Mouse (Mus musculus): ENCODE measurements around the gene Pdss2. TPM values are rescaled to one million over a fixed set of nuclear protein-coding genes. Genes with fewer than 3 reads are reported as not detected.

Pdss2 gene
- total RNA-seq, 1 experiment from 2014 or later = 18.2 TPM

DNA sequence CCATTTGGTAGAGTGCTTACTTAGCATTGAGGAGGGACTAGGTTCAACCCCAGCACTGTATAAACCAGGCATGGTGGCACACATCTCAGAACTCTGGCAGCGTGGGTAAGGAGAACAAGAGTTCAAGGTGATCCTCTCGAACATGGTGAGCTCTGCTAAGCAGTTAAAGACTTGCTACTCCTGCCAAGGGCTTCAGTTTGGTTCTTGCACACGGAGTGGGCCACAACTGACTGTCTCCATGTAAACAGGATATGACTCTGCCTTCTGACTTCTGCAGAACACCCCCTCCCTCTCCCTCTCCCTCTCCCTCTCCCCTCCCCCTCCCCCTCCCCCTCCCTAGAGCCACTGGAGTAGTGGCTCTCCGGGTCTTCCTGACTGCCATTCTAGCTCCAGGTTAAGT, 109.4 kb downstream of the Pdss2 start:
- ATAC-seq (replicated peaks in 1 of 2; ENCODE audit: insufficient read depth in 1 of 2, low FRiP score in 2 of 2, low TSS enrichment in 1 of 2, low read depth in 1 of 2, poor library complexity in 2 of 2, severe bottlenecking in 2 of 2) = 0 out of 4 replicates have a peak, but pooled peaks of 1 of the 2 experiments have one; percentile 27

DNA sequence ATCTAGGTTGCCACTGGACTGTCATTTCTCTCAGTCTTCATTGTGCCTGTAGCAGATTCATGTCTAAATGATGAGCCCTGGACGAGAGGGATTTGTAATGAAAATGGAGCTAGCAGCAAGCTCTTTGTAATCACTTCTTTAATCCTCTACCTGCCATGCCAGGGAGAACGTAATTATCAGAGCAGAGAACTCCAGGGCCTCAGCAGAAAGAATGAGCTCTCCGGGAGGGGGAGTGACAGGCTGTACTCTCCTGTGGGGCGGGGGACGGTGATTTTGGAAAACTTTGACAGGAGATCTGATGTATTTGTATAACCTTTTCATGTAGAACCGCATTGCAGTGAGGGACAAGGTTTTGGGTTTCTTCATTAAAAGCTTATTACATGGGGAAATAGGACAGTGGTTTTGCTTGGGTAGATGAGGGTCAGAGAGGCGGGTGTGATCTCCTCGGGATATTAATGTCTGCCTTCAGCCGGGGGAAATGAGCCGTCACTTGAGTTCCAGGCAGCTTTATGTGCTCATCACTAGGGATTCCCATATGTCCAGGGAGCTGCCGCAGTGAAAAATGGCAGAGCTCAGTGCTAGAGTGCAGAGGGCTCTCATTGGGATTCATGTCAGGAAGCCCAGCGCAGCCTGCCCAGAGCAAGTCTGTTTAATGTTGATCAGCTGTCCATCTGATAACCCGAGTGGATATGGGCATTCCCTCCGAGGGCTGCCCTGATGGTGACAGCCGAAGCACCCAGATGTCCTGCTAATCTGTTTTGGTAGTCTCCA, 110.8 kb downstream of the Pdss2 start:
- no peak for ATAC-seq (replicated peaks in 1 of 2; ENCODE audit: insufficient read depth in 1 of 2, low FRiP score in 2 of 2, low TSS enrichment in 1 of 2, low read depth in 1 of 2, poor library complexity in 2 of 2, severe bottlenecking in 2 of 2)

DNA sequence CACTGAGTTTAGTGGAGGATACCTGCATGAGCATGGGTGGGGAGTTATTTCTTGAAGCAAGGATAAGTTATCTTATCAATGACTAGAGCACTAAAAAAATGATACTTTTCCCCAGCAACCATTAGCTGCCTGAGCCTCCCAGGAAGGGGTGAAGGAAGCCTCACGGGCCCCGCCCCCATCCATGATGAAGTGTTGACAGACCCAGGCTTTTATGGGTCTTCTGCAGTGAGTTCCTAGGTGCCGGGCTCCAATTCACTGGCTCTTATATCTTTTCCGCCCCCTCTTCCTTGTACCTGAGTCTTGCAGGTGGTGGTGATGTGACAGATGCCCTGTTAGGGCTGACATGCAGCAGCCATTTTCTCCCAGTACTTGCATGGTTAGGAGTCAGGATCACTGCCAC, 114.6 kb downstream of the Pdss2 start:
- ATAC-seq (replicated peaks in 1 of 2; ENCODE audit: insufficient read depth in 1 of 2, low FRiP score in 2 of 2, low TSS enrichment in 1 of 2, low read depth in 1 of 2, poor library complexity in 2 of 2, severe bottlenecking in 2 of 2) = no peak

GRCm38 (mm10) chr10:43337110-43337509, 115.8 kb downstream of the Pdss2 start:
- no peak for ATAC-seq (replicated peaks in 1 of 2; ENCODE audit: insufficient read depth in 1 of 2, low FRiP score in 2 of 2, low TSS enrichment in 1 of 2, low read depth in 1 of 2, poor library complexity in 2 of 2, severe bottlenecking in 2 of 2)

DNA sequence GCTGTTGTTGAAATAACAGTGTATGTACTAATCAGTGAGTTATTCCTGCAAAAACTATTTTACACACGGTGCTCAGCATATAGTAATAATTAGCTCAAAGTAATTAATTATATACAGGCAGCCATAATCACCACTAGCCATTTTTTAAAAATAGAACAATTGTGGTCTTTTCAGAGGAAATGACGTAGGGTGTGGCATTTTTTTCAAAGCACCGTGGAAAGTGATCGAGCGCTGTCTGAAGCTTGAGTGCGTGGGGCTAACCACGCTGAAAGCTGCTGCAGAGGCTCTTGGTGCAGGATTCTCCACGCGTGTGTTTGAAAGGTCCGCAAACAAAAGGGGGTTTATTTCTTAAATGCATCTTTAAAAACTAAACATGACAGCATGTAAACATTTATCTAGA, 118.5 kb downstream of the Pdss2 start:
- ATAC-seq (replicated peaks in 1 of 2; ENCODE audit: insufficient read depth in 1 of 2, low FRiP score in 2 of 2, low TSS enrichment in 1 of 2, low read depth in 1 of 2, poor library complexity in 2 of 2, severe bottlenecking in 2 of 2) = 0 out of 4 replicates have a peak, but pooled peaks of 1 of the 2 experiments have one; percentile 22

DNA sequence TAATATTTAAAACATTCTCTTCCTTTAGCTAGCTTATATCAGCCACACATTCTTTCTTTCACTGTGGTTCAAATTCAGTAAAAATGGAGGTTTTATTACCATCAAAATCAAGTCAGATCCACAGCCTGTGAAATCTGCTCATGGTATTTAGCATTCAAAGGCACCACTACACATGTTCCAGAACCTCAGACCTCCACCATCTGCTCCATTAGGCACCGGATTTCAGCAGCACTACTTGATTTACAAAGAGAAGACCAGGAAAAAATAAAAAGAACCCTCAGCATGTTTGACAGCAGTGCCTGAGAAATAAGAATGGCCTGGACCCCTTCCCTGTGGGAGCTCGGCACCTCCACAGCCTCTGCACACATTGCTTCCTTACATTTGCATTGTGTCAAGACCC, 128.4 kb downstream of the Pdss2 start:
- no peak for ATAC-seq (replicated peaks in 1 of 2; ENCODE audit: insufficient read depth in 1 of 2, low FRiP score in 2 of 2, low TSS enrichment in 1 of 2, low read depth in 1 of 2, poor library complexity in 2 of 2, severe bottlenecking in 2 of 2)

DNA sequence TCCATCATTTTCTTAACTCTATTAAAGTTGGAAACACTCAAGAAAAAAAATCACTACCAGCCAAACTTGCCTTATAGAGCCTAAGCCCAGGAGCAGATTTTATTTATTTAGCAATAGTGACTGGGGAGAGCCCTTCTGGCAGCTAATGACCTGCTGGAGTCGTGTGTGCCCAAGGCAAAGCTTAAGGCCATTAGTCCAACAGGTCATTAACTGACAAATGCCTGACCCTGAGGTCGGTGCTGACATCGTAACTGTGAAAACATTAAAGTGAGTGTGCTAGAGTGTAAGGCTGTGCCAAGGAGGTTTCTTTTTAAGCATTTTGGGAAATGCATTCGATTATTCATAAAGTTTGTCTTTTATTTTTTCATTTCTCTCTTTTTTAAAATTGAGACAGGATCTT, 136.6 kb downstream of the Pdss2 start:
- ATAC-seq (replicated peaks in 1 of 2; ENCODE audit: insufficient read depth in 1 of 2, low FRiP score in 2 of 2, low TSS enrichment in 1 of 2, low read depth in 1 of 2, poor library complexity in 2 of 2, severe bottlenecking in 2 of 2) = no peak

- ATAC-seq (replicated peaks in 1 of 2; ENCODE audit: insufficient read depth in 1 of 2, low FRiP score in 2 of 2, low TSS enrichment in 1 of 2, low read depth in 1 of 2, poor library complexity in 2 of 2, severe bottlenecking in 2 of 2) = no peak
Measured at GRCm38 (mm10) chr10:43362947-43363346, 141.7 kb downstream of the Pdss2 start.

DNA sequence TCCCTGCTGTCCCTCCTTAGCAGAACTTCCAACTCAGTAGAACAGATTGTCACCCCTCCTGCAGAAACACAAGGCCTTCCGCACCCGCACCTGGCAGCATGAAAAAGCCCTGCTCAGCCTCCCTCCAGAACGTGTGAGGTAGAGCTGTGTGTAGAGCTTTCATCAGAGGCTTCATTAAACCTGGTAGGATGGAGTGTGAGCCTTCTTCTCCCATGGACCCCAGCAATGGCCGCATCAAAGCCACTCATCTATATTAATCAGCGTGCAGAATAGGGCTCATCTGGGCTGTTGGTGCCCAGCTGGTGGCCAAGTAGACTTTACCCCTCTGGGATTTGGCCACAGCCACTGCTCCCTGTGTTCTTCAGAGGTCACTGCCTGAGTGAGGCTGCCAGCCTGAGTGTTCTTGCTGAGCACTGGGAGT, 142.2 kb downstream of the Pdss2 start:
- no peak for ATAC-seq (replicated peaks in 1 of 2; ENCODE audit: insufficient read depth in 1 of 2, low FRiP score in 2 of 2, low TSS enrichment in 1 of 2, low read depth in 1 of 2, poor library complexity in 2 of 2, severe bottlenecking in 2 of 2)

- no peak for ATAC-seq (replicated peaks in 1 of 2; ENCODE audit: insufficient read depth in 1 of 2, low FRiP score in 2 of 2, low TSS enrichment in 1 of 2, low read depth in 1 of 2, poor library complexity in 2 of 2, severe bottlenecking in 2 of 2)
Measured at GRCm38 (mm10) chr10:43365909-43366308, 144.6 kb downstream of the Pdss2 start.

- no peak for ATAC-seq (replicated peaks in 1 of 2; ENCODE audit: insufficient read depth in 1 of 2, low FRiP score in 2 of 2, low TSS enrichment in 1 of 2, low read depth in 1 of 2, poor library complexity in 2 of 2, severe bottlenecking in 2 of 2)
Measured at GRCm38 (mm10) chr10:43368611-43369010, 147.3 kb downstream of the Pdss2 start.

- peak; percentile 71 to 82 for ATAC-seq (replicated peaks in 1 of 2; ENCODE audit: insufficient read depth in 1 of 2, low FRiP score in 2 of 2, low TSS enrichment in 1 of 2, low read depth in 1 of 2, poor library complexity in 2 of 2, severe bottlenecking in 2 of 2)
Measured at GRCm38 (mm10) chr10:43372315-43372714, 151.0 kb downstream of the Pdss2 start.

GRCm38 (mm10) chr10:43373035-43373434, 151.7 kb downstream of the Pdss2 start:
- ATAC-seq (replicated peaks in 1 of 2; ENCODE audit: insufficient read depth in 1 of 2, low FRiP score in 2 of 2, low TSS enrichment in 1 of 2, low read depth in 1 of 2, poor library complexity in 2 of 2, severe bottlenecking in 2 of 2) = no peak

- no peak for ATAC-seq (replicated peaks in 1 of 2; ENCODE audit: insufficient read depth in 1 of 2, low FRiP score in 2 of 2, low TSS enrichment in 1 of 2, low read depth in 1 of 2, poor library complexity in 2 of 2, severe bottlenecking in 2 of 2)
Measured at GRCm38 (mm10) chr10:43373666-43374065, 152.4 kb downstream of the Pdss2 start.

- ATAC-seq (replicated peaks in 1 of 2; ENCODE audit: insufficient read depth in 1 of 2, low FRiP score in 2 of 2, low TSS enrichment in 1 of 2, low read depth in 1 of 2, poor library complexity in 2 of 2, severe bottlenecking in 2 of 2) = no peak
Measured at GRCm38 (mm10) chr10:43375286-43375685, 154.0 kb downstream of the Pdss2 start.

DNA sequence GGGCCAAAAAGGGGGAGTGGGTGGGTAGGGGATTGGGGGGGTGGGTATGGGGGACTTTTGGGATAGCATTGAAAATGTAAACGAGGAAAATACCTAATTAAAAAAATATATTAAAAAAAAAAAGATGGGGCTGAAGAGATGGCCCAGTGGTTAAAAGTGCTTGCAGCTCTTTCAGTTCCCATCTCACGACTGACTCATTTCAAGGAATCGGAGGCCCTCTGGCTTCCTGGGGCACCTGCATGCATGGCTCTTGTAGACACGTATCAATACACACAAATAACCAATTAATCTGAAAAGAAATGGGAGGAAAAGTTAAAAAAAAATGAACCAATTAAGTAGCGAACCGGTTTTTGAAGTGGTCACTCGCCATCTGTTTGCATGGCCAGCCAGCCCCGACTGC, 155.5 kb downstream of the Pdss2 start:
- no peak for ATAC-seq (replicated peaks in 1 of 2; ENCODE audit: insufficient read depth in 1 of 2, low FRiP score in 2 of 2, low TSS enrichment in 1 of 2, low read depth in 1 of 2, poor library complexity in 2 of 2, severe bottlenecking in 2 of 2)

DNA sequence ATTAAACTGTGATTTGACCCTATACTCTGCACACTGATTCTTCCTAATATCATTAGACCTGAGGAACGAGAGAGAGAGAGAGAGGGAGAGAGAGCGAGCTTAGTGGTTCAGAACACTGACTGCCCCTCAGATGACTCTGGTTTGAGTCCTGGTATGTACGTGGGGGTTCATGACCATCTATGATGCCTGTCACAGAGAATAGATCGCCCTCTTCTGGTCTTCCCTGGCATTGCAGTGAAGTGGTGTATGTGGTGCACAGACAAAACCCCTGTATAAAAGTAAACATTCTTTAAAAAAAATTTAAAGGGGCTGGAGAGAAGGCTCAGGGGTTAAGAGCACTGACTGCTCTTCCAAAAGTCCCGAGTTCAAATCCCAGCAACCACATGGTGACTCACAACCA, 157.0 kb downstream of the Pdss2 start:
- peak; percentile 76 to 81 for ATAC-seq (replicated peaks in 1 of 2; ENCODE audit: insufficient read depth in 1 of 2, low FRiP score in 2 of 2, low TSS enrichment in 1 of 2, low read depth in 1 of 2, poor library complexity in 2 of 2, severe bottlenecking in 2 of 2)

- ATAC-seq (replicated peaks in 1 of 2; ENCODE audit: insufficient read depth in 1 of 2, low FRiP score in 2 of 2, low TSS enrichment in 1 of 2, low read depth in 1 of 2, poor library complexity in 2 of 2, severe bottlenecking in 2 of 2) = peak; percentile 33 to 71; a peak in 3 of 4 replicates
Measured at GRCm38 (mm10) chr10:43378732-43379644, 157.7 kb downstream of the Pdss2 start.
